Mouse (Mus musculus) stomach, embryonic 14.5 days (tissue): ENCODE data around the gene Wnt4. TPM values are rescaled to one million over a fixed set of nuclear protein-coding genes. Genes with fewer than 3 reads are reported as not detected.

Experiments used
- ATAC-seq: fragments of 200-750 bp; cut with Nextera tagmentation; 2 replicates; pipeline ENCODE4 v1.8.0; 2017; ENCODE audit warnings: low read depth, moderate TSS enrichment; ENCODE audit not compliant: insufficient number of reproducible peaks, insufficient read depth, low FRiP score
- H3K27ac ChIP-seq: fragments of 300-500 bp; sonication (generic); 2 replicates; pipeline ENCODE4 v1.5.1; 2014; ENCODE audit warnings: mild to moderate bottlenecking, low read length, moderate library complexity, mixed read lengths
- H3K27me3 ChIP-seq: fragments of 300-500 bp; sonication (generic); 2 replicates; pipeline ENCODE4 v1.6.1; 2014; ENCODE audit warnings: low read length, control low read depth, mixed read lengths; ENCODE audit not compliant: control insufficient read depth, insufficient read depth
- H3K36me3 ChIP-seq: fragments of 300-500 bp; sonication (generic); 2 replicates; pipeline ENCODE4 v1.6.1; 2014; ENCODE audit warnings: mild to moderate bottlenecking, control low read depth, low read length, moderate library complexity, mixed read lengths; ENCODE audit not compliant: control insufficient read depth, insufficient read depth
- H3K4me1 ChIP-seq: fragments of 300-500 bp; sonication (generic); 2 replicates; pipeline ENCODE4 v1.6.1; 2014; ENCODE audit warnings: low read length, control low read depth, mixed read lengths; ENCODE audit not compliant: control insufficient read depth, insufficient read depth
- H3K4me2 ChIP-seq: fragments of 300-500 bp; sonication (generic); replicated peaks from 2 replicates; pipeline ENCODE4 v1.6.1; 2014; ENCODE audit warnings: low read depth, low read length, control low read depth
- H3K4me3 ChIP-seq: fragments of 300-500 bp; sonication (generic); 2 replicates; pipeline ENCODE4 v1.5.1; 2014; ENCODE audit warnings: low read depth, low read length, control low read depth
- H3K9ac ChIP-seq: fragments of 300-500 bp; sonication (generic); replicated peaks from 2 replicates; pipeline ENCODE4 v1.6.1; 2014; ENCODE audit warnings: low read depth, mild to moderate bottlenecking, control low read depth, low read length, moderate library complexity, mixed read lengths
- H3K9me3 ChIP-seq: fragments of 300-500 bp; sonication (generic); 2 replicates; pipeline ENCODE4 v1.6.1; 2016; ENCODE audit warnings: low read depth, low read length, control low read depth; ENCODE audit not compliant: control insufficient read depth
- WGBS: fragments of 180-500 bp; shearing (Covaris S2); extraction: QIAGEN DNeasy Blood & Tissue Kit; methylation state at CpG from one replicate; pipeline ENCODE4 v1.1.7; 2014; 5-methylcytosine and 5-hydroxymethylcytosine counted together
- polyA plus RNA-seq: library from polyadenylated mRNA; unstranded; fragments of >200 nt; fragmentation: Nextera tagmentation; extraction: Ambion mirVana; gene quantifications from 2 replicates; pipeline ENCODE4 v1.2.1, GENCODE M21; 2014

Gene Wnt4
- polyA plus RNA-seq, 1 experiment from 2014 or later: 6.1 TPM

- WGBS: 14% methylated on average over 17 of the region's 17 CpGs
- H3K4me1 ChIP-seq: peaks cover 12% of the 10 kb centered on the region; the same call in 1 of the 2 replicates
- no peak overlapping the region for H3K9ac ChIP-seq
- peaks cover 2% of the 10 kb centered on the region; the same call in 1 of the 2 replicates for H3K27me3 ChIP-seq
- H3K9me3 ChIP-seq: no peaks in the 10 kb centered on the region
- H3K4me2 ChIP-seq: 0 out of 2 replicates have a peak overlapping the region, but pooled peaks have one; percentile 0
- ATAC-seq: peak; percentile 47; the same call in 1 of the 2 replicates
- no peaks in the 10 kb centered on the region for H3K36me3 ChIP-seq
- H3K4me3 ChIP-seq: no peak overlapping the region
- peak overlapping the region; percentile 41; the same call in 1 of the 2 replicates for H3K27ac ChIP-seq
These were observed 5.5 kb downstream of the Wnt4 start for GRCm38 (mm10) chr4:137282584-137283406.

GRCm38 (mm10) chr4:137283407-137283732, 6.1 kb downstream of the Wnt4 start:
- no peaks in the 10 kb centered on the region for H3K36me3 ChIP-seq
- H3K27me3 ChIP-seq: peaks cover 2% of the 10 kb centered on the region; the same call in 1 of the 2 replicates
- 17% methylated on average over 4 of the region's 4 CpGs for WGBS
- no peaks in the 10 kb centered on the region for H3K9me3 ChIP-seq
- 0 out of 2 replicates have a peak overlapping the region, but pooled peaks have one; percentile 0 for H3K4me2 ChIP-seq
- H3K4me1 ChIP-seq: peaks cover 8% of the 10 kb centered on the region; the same call in 1 of the 2 replicates
- ATAC-seq: no peak
- H3K27ac ChIP-seq: peak overlapping the region; percentile 41; the same call in 1 of the 2 replicates
- H3K9ac ChIP-seq: no peak overlapping the region
- no peak overlapping the region for H3K4me3 ChIP-seq

- no peak overlapping the region for H3K4me2 ChIP-seq
- H3K4me3 ChIP-seq: no peak overlapping the region
- no peak overlapping the region for H3K27ac ChIP-seq
- H3K9ac ChIP-seq: no peak overlapping the region
- 76% methylated on average over 15 of the region's 15 CpGs for WGBS
- no peak for ATAC-seq
- no peaks in the 10 kb centered on the region for H3K36me3 ChIP-seq
- peaks cover 2% of the 10 kb centered on the region; the same call in 1 of the 2 replicates for H3K27me3 ChIP-seq
- no peaks in the 10 kb centered on the region for H3K9me3 ChIP-seq
- H3K4me1 ChIP-seq: peaks cover 8% of the 10 kb centered on the region; the same call in 1 of the 2 replicates
These were observed 8.8 kb downstream of the Wnt4 start for GRCm38 (mm10) chr4:137285876-137286661.

- Histone ChIP-seq H3K27me3 (0 out of 2 replicates have a peak, but pooled peaks cover 2% of the 10 kb centered on the region), H3K36me3 (no peaks in the 10 kb centered on the region), H3K9ac (no peak overlapping the region), H3K9me3 (no peaks in the 10 kb centered on the region), H3K4me3 (no peak overlapping the region), H3K27ac (no peak overlapping the region), H3K4me2 (no peak overlapping the region), H3K4me1 (peaks cover 8% of the 10 kb centered on the region; the same call in 1 of the 2 replicates)
- 62% methylated on average over 8 of the region's 8 CpGs for WGBS
- no peak for ATAC-seq
These were observed 9.3 kb downstream of the Wnt4 start for GRCm38 (mm10) chr4:137286662-137286953.

GRCm38 (mm10) chr4:137287206-137287605, 9.9 kb downstream of the Wnt4 start:
- Histone ChIP-seq H3K9ac (no peak overlapping the region), H3K4me1 (peaks cover 8% of the 10 kb centered on the region; the same call in 1 of the 2 replicates), H3K27me3 (0 out of 2 replicates have a peak, but pooled peaks cover under 1% of the 10 kb centered on the region), H3K27ac (no peak overlapping the region), H3K4me2 (no peak overlapping the region), H3K4me3 (no peak overlapping the region), H3K9me3 (no peaks in the 10 kb centered on the region), H3K36me3 (no peaks in the 10 kb centered on the region)
- 76% methylated on average over 13 of the region's 13 CpGs for WGBS
- ATAC-seq: no peak

- Histone ChIP-seq H3K9me3 (no peaks in the 10 kb centered on the region), H3K4me1 (peaks cover 2% of the 10 kb centered on the region; the same call in 1 of the 2 replicates), H3K27me3 (no peaks in the 10 kb centered on the region), H3K27ac (no peak overlapping the region), H3K9ac (no peak overlapping the region), H3K4me3 (no peak overlapping the region), H3K36me3 (no peaks in the 10 kb centered on the region), H3K4me2 (no peak overlapping the region)
- WGBS: 8% methylated on average over 4 of the region's 4 CpGs
- ATAC-seq: no peak
These were observed 10.5 kb downstream of the Wnt4 start for GRCm38 (mm10) chr4:137287818-137288217.

GRCm38 (mm10) chr4:137289701-137290100, 12.4 kb downstream of the Wnt4 start:
- no peaks in the 10 kb centered on the region for H3K4me1 ChIP-seq
- H3K36me3 ChIP-seq: no peaks in the 10 kb centered on the region
- no peak for ATAC-seq
- WGBS: 88% methylated on average over 6 of the region's 6 CpGs
- no peak overlapping the region for H3K4me3 ChIP-seq
- no peak overlapping the region for H3K27ac ChIP-seq
- H3K9ac ChIP-seq: no peak overlapping the region
- H3K4me2 ChIP-seq: no peak overlapping the region
- H3K27me3 ChIP-seq: no peaks in the 10 kb centered on the region
- H3K9me3 ChIP-seq: no peaks in the 10 kb centered on the region

- no peaks in the 10 kb centered on the region for H3K4me1 ChIP-seq
- H3K9ac ChIP-seq: no peak overlapping the region
- ATAC-seq: no peak
- WGBS: 92% methylated on average over 3 of the region's 3 CpGs
- no peaks in the 10 kb centered on the region for H3K9me3 ChIP-seq
- no peak overlapping the region for H3K4me2 ChIP-seq
- no peak overlapping the region for H3K4me3 ChIP-seq
- H3K27ac ChIP-seq: no peak overlapping the region
- no peaks in the 10 kb centered on the region for H3K36me3 ChIP-seq
- H3K27me3 ChIP-seq: no peaks in the 10 kb centered on the region
These were observed 13.0 kb downstream of the Wnt4 start for GRCm38 (mm10) chr4:137290250-137290649.
